Mouse (Mus musculus): ENCODE data around the gene Eif3g.

GRCm38 (mm10) chr9:20890411-20890810, 8.0 kb downstream of the Eif3g start:
- TF ChIP-seq CTCF (IDR thresholded peaks at IDR 0.05; ENCODE audit: low read depth, low read length) = no peak
- TF ChIP-seq TAL1 (conservative IDR thresholded peaks at IDR 0.05; ENCODE audit: low read depth, low read length) = no peak
- no peak for TF ChIP-seq GATA1 (IDR thresholded peaks at IDR 0.05; ENCODE audit: borderline replicate concordance, low read length)
- no peak; the same call in 1 of the 2 replicates for TF ChIP-seq POLR2AphosphoS5 (IDR thresholded peaks at IDR 0.05; ENCODE audit: insufficient replicate concordance, low read depth, low read length)
- TF ChIP-seq GATA2 (IDR thresholded peaks at IDR 0.05; ENCODE audit: borderline replicate concordance, low read depth, low read length) = no peak

Measured in G1E (cell line).